In the genomic region with DNA sequence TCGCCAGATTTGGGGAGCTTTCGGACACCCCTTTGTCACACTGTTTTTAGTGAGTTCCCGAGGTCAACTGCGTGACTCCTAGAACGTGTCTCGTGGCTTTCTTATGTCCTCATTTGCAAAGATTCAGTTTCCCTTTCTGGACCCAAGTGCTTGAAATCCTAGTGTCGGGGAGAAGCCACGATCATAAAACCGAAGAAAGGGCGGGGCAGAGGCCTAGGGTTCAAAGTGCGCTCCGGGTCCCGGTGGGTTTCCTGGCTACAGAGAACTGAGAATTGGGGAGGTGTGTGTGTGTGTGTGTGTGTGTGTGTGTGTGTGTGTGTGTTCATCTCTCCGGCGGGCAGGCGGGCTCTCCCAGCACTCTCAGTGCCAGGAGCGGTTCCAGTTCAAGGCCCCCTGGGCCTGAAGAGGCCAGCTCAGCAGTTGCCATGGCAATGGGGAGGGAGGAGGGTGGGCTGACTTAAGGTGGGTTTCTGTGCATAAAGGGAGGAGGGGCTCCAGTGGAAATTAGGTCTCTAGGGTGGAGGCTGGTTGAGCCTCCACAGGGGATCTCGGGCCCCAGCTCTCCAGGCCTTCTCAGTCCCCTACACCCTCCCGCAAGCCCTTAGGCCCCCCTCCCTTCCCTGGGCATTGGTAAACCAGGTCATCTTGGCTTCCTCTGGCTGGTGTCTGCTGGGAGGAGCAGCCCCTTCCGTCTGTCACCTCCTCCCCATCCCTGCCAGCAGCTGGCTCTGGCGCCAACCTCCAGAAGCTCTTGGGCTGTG, we compare ENCODE assay signal across 8 mouse cellular contexts. TPM values are rescaled to one million over a fixed set of nuclear protein-coding genes. Genes with fewer than 3 reads are reported as not detected.
DNase-seq lines count a peak whose midpoint lies in the region; ATAC-seq lines count a peak whose summit lies in the region.

No protein-coding gene starts in this region.

- H3K27ac ChIP-seq in forebrain, embryonic 12.5 days, result 0 out of 2 replicates have a peak overlapping the region, but pooled peaks have one; percentile 13
- peak overlapping the region; percentile 43 for H3K27ac ChIP-seq in kidney, embryonic 15.5 days
- peak overlapping the region; percentile 70 for H3K27ac ChIP-seq in midbrain, embryonic 14.5 days (replicated peaks; ENCODE audit: low read depth, low read length)

- H3K36me3 ChIP-seq in forebrain, embryonic 12.5 days (replicated peaks), result no peaks in the 10 kb centered on the region
- no peaks in the 10 kb centered on the region for H3K36me3 ChIP-seq in kidney, embryonic 15.5 days
- no peaks in the 10 kb centered on the region for H3K36me3 ChIP-seq in midbrain, embryonic 14.5 days (ENCODE audit: control insufficient read depth, insufficient read depth, low read length)

- peaks cover 28% of the 10 kb centered on the region for H3K4me1 ChIP-seq in forebrain, embryonic 12.5 days
- H3K4me1 ChIP-seq in kidney, embryonic 15.5 days, result peaks cover 38% of the 10 kb centered on the region
- H3K4me1 ChIP-seq in midbrain, embryonic 14.5 days (ENCODE audit: control insufficient read depth, insufficient read depth, low read length), result peaks cover 21% of the 10 kb centered on the region

- H3K9ac ChIP-seq in forebrain, embryonic 12.5 days, result no peak overlapping the region
- no peak overlapping the region for H3K9ac ChIP-seq in kidney, embryonic 15.5 days
- H3K9ac ChIP-seq in midbrain, embryonic 14.5 days (replicated peaks; ENCODE audit: low read length), result peak overlapping the region; percentile 46

- H3K9me3 ChIP-seq in forebrain, embryonic 12.5 days, result no peaks in the 10 kb centered on the region
- no peaks in the 10 kb centered on the region for H3K9me3 ChIP-seq in kidney, embryonic 15.5 days (replicated peaks)
- no peaks in the 10 kb centered on the region for H3K9me3 ChIP-seq in midbrain, embryonic 14.5 days (ENCODE audit: control insufficient read depth, low read length)

- WGBS in forebrain, embryonic 12.5 days, result 5% methylated on average over 19 of the region's 21 CpGs
- 12% methylated on average over 21 of the region's 21 CpGs for WGBS in kidney, embryonic 15.5 days
- 3% methylated on average over 21 of the region's 21 CpGs for WGBS in midbrain, embryonic 14.5 days

- peak; percentile 22; the same call in 1 of the 2 replicates for ATAC-seq in forebrain, embryonic 12.5 days (ENCODE audit: low FRiP score)
- peak; percentile 60 for ATAC-seq in kidney, embryonic 15.5 days (replicated peaks; ENCODE audit: low FRiP score)
- ATAC-seq in midbrain, embryonic 14.5 days (ENCODE audit: low FRiP score, low TSS enrichment), result peak; percentile 60; the same call in 1 of the 2 replicates

- H3K27me3 ChIP-seq in forebrain, embryonic 12.5 days, result peaks cover 34% of the 10 kb centered on the region
- H3K27me3 ChIP-seq in kidney, embryonic 15.5 days, result no peaks in the 10 kb centered on the region
- no peaks in the 10 kb centered on the region for H3K27me3 ChIP-seq in midbrain, embryonic 14.5 days (ENCODE audit: control insufficient read depth, insufficient read depth, low read length)

- intact Hi-C loops in left cerebral cortex, postnatal 14 days (cut with DNase I), result no loop called here

- DNase-seq in kidney, adult 11 months, result peak; percentile 17
- DNase-seq in kidney, adult 9 months, result no peak
- peak; percentile 90 for DNase-seq in brain, adult 2 months (ENCODE audit: low read depth, low spot score)
- DNase-seq in midbrain, embryonic 14.5 days, result peak; percentile 85
- peak; percentile 38 to 49 for DNase-seq in thymus, postnatal 10 days (ENCODE audit: low spot score in 2 of 2)
- no peak for DNase-seq in left cerebral cortex, postnatal 14 days (ENCODE audit: low spot score in 2 of 2)

- H3K4me3 ChIP-seq in forebrain, embryonic 12.5 days (replicated peaks), result peak overlapping the region; percentile 52
- H3K4me3 ChIP-seq in kidney, embryonic 15.5 days (replicated peaks), result peak overlapping the region; percentile 62
- H3K4me3 ChIP-seq in midbrain, embryonic 14.5 days (replicated peaks; ENCODE audit: low read depth, low read length), result peak overlapping the region; percentile 62

- H3K4me2 ChIP-seq in forebrain, embryonic 12.5 days, result peak overlapping the region; percentile 90
- peak overlapping the region; percentile 95 for H3K4me2 ChIP-seq in kidney, embryonic 15.5 days
- H3K4me2 ChIP-seq in midbrain, embryonic 14.5 days (ENCODE audit: low read length), result peak overlapping the region; percentile 90

RNA-seq across cellular contexts. Expression of a gene that starts 1.4 kb away (rescaled TPM):
- polyA plus RNA-seq in forebrain, embryonic 12.5 days (2016; fragmentation: Nextera tagmentation; extraction: Ambion mirVana), result 6.2 and 8.0 TPM in 2 replicates
- polyA plus RNA-seq in kidney, embryonic 15.5 days (2015; fragmentation: Nextera tagmentation; extraction: Ambion mirVana), result 15.4 and 18.5 TPM in 2 replicates
- 16.9 and 17.1 TPM in 2 replicates for polyA plus RNA-seq in midbrain, embryonic 14.5 days (2014; fragmentation: Nextera tagmentation; extraction: Ambion mirVana)
- 1 to 10 TPM; 3.2 to 6.7 TPM for total RNA-seq in left cerebral cortex, postnatal 14 days (2021)

RNA-seq across cellular contexts. Expression of a gene that starts 30.8 kb away (rescaled TPM):
- polyA plus RNA-seq in forebrain, embryonic 12.5 days (2016; fragmentation: Nextera tagmentation; extraction: Ambion mirVana), result 0.32 and 0.92 TPM in 2 replicates
- 2.8 and 3.2 TPM in 2 replicates for polyA plus RNA-seq in kidney, embryonic 15.5 days (2015; fragmentation: Nextera tagmentation; extraction: Ambion mirVana)
- polyA plus RNA-seq in midbrain, embryonic 14.5 days (2014; fragmentation: Nextera tagmentation; extraction: Ambion mirVana), result not detected in 2 replicates
- total RNA-seq in left cerebral cortex, postnatal 14 days (2021), result not detected

RNA-seq across cellular contexts. Expression of a gene that starts 31.4 kb away (rescaled TPM):
- polyA plus RNA-seq in forebrain, embryonic 12.5 days (2016; fragmentation: Nextera tagmentation; extraction: Ambion mirVana), result 246 and 256 TPM in 2 replicates
- 249 and 260 TPM in 2 replicates for polyA plus RNA-seq in kidney, embryonic 15.5 days (2015; fragmentation: Nextera tagmentation; extraction: Ambion mirVana)
- 233 and 265 TPM in 2 replicates for polyA plus RNA-seq in midbrain, embryonic 14.5 days (2014; fragmentation: Nextera tagmentation; extraction: Ambion mirVana)
- total RNA-seq in left cerebral cortex, postnatal 14 days (2021), result 10 to 100 TPM; 86.2 to 86.3 TPM

RNA-seq across cellular contexts. Expression of a gene that starts 46.8 kb away (rescaled TPM):
- polyA plus RNA-seq in forebrain, embryonic 12.5 days (2016; fragmentation: Nextera tagmentation; extraction: Ambion mirVana), result not detected in 2 replicates
- 2.6 and 5.9 TPM in 2 replicates for polyA plus RNA-seq in kidney, embryonic 15.5 days (2015; fragmentation: Nextera tagmentation; extraction: Ambion mirVana)
- not detected in 2 replicates for polyA plus RNA-seq in midbrain, embryonic 14.5 days (2014; fragmentation: Nextera tagmentation; extraction: Ambion mirVana)
- not detected for total RNA-seq in left cerebral cortex, postnatal 14 days (2021)

RNA-seq across cellular contexts. Expression of a gene that starts 50.8 kb away (rescaled TPM):
- 44.2 and 46.1 TPM in 2 replicates for polyA plus RNA-seq in forebrain, embryonic 12.5 days (2016; fragmentation: Nextera tagmentation; extraction: Ambion mirVana)
- 33.6 and 40.2 TPM in 2 replicates for polyA plus RNA-seq in kidney, embryonic 15.5 days (2015; fragmentation: Nextera tagmentation; extraction: Ambion mirVana)
- 22.7 and 24.5 TPM in 2 replicates for polyA plus RNA-seq in midbrain, embryonic 14.5 days (2014; fragmentation: Nextera tagmentation; extraction: Ambion mirVana)
- total RNA-seq in left cerebral cortex, postnatal 14 days (2021), result 10 to 100 TPM; 12.4 to 14.1 TPM

Comparison
In these comparisons a context has a peak if more than half of its experiments do, and no peak if none do; other contexts are left out.
1. DNase-seq: peak in kidney, adult 11 months (single experiment), brain, adult 2 months (single experiment), midbrain, embryonic 14.5 days (single experiment) and thymus, postnatal 10 days (2 of 2); none in kidney, adult 9 months (single experiment) and left cerebral cortex, postnatal 14 days (0 of 2).
2. H3K27ac ChIP-seq: peak in every context shown above with its lines; median percentile 70 in midbrain, embryonic 14.5 days; 43 in kidney, embryonic 15.5 days; 13 in forebrain, embryonic 12.5 days.
3. Peak in every context shown above with its lines, with median percentiles within 50 percentile points of each other: ATAC-seq, H3K4me2 ChIP-seq and H3K4me3 ChIP-seq.